Mouse (Mus musculus) heart, adult 2 months (tissue): ENCODE measurements at regions not wholly inside any gene's neighbourhood (a gene's known extent, or its start where the extent isn't known, plus 50 kb on each side); places are given as distances from the start of the nearest gene placed in this dataset.

Experiments used
- CTCF ChIP-seq: fragments of 200-600 bp; IDR thresholded peaks from 2 replicates; pipeline ENCODE4 v1.8.1; 2022; ENCODE audit warnings: antibody characterized with exemption, mild to moderate bottlenecking, moderate library complexity
- EP300 ChIP-seq: fragments of 200-500 bp; IDR thresholded peaks from 2 replicates; pipeline ENCODE4 v1.6.1; 2011; ENCODE audit warnings: low read depth, low read length, control low read depth; ENCODE audit not compliant: insufficient read depth
- POLR2A ChIP-seq: fragments of 200-500 bp; IDR thresholded peaks from 2 replicates; pipeline ENCODE4 v1.6.1; 2011; ENCODE audit warnings: mild to moderate bottlenecking, low read depth, low read length, control low read depth; ENCODE audit not compliant: insufficient read depth

DNA sequence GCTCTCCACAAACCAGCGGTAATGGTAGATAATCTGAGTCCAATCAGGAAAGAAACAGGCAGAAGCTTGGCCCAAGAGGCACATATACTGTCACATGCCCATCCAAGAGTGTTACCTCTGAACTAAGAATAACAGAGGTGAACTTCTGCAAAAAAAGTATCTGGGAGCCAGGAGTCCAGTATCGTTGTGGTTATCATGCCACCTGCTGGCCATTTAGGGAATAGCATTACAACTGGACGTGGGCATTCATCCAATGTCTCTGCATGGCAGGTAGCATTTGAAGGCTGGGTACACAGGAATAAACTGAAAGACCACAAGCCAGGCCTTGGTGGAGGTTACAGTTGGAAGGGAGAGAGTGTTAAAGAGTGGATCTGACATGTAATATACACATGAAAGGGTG, 70.9 kb upstream of the Thy1 start:
- TF ChIP-seq POLR2A, result no peak
- TF ChIP-seq CTCF, result no peak; the same call in 1 of the 2 replicates
- no peak for TF ChIP-seq EP300
